ENCODE assay signal across 21 mouse cellular contexts in the genomic region with DNA sequence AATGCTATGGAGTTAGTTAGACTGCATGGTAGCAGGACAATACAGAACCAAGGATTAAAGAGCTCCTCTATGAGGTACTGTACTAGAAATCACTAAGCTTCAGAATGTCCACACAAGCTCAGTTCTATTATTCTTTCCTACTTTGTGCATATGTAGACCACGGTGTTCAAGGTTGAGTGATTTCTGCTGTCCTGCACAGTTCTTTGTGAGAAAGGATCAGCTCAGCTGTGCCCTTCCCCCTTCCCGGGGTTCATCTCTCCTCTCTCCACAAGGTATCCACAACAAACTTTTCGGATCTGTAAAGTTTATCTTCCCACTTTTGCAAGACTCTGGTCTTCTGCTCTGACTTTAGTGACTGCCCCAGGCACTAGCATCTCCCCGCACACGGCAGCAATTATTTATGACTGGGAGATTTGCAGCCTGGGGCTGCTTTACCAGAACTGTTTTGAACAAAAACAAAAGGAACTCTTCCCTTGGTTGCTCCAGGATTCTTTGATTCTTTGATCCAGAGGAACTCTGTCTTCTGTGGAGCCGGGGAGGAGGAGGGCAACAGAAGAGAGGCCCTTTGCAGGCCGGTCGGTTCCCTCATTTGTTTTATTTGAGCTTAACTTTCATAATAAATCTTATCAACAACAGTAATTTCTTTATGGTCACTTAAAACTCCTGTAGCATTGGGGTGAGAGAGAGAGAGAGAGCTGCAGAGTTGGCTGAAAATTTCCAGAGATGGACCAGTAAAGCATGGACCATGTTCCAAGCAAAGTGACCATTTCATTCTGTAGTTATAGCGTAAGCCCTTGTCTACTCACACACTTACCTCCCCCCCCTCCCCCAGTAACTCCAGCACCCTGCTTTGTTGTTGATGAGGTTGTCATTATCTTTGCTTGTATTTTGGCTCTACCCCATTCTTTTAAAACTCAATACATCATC.
DNase-seq lines count a peak whose midpoint lies in the region; ATAC-seq and TF ChIP-seq lines count a peak whose summit lies in the region.
"Had no signal": no experiment of that assay in that cellular context is flagged by ENCODE, and none has a peak within 500 bp of the region (broad histone marks: within the 10 kb centered on the region; RNA-seq: fewer than 3 reads in every experiment).

No protein-coding gene starts in this region.

- H3K27me3 ChIP-seq in forebrain, embryonic 12.5 days = no peaks in the 10 kb centered on the region
- no peaks in the 10 kb centered on the region for H3K27me3 ChIP-seq in forebrain, embryonic 13.5 days
- no peaks in the 10 kb centered on the region for H3K27me3 ChIP-seq in kidney, embryonic 16.5 days (ENCODE audit: insufficient read depth, low read length)
- no peaks in the 10 kb centered on the region for H3K27me3 ChIP-seq in stomach, embryonic 16.5 days (ENCODE audit: control insufficient read depth, insufficient read depth, low read length)
- no peaks in the 10 kb centered on the region for H3K27me3 ChIP-seq in stomach, postnatal 0 days (ENCODE audit: control insufficient read depth, insufficient read depth, low read length)
- H3K27me3 ChIP-seq: heart, embryonic 15.5 days had no signal

- DNase-seq in kidney, postnatal 25 days = no peak
- DNase-seq in stomach, postnatal 0 days (ENCODE audit: low spot score) = no peak
- DNase-seq: adrenal gland, postnatal 36 days; cerebellum, adult 18-20 months; cerebellum, postnatal 25 days; gastrocnemius, postnatal 36 days; heart, postnatal 4 days; kidney, adult 8-10 months; layer of hippocampus, adult 9-11 months; liver, postnatal 0 days; lung, postnatal 10 days; right cerebral cortex, postnatal 25 days; thymus, adult 2 months had no signal

- no peak; the same call in 1 of the 2 replicates for ATAC-seq in forebrain, embryonic 12.5 days (ENCODE audit: low FRiP score)
- ATAC-seq in forebrain, embryonic 13.5 days = no peak
- peak; percentile 81 for ATAC-seq in kidney, embryonic 16.5 days (ENCODE audit: low FRiP score, low TSS enrichment)
- ATAC-seq in stomach, embryonic 16.5 days (ENCODE audit: insufficient read depth, low FRiP score) = no peak
- no peak for ATAC-seq in stomach, postnatal 0 days (ENCODE audit: low FRiP score, low TSS enrichment)
- no peak for ATAC-seq in CD4-positive, CD25-positive, alpha-beta regulatory T cell, adult 4 months
- ATAC-seq: forebrain, embryonic 16.5 days; liver, postnatal 0 days had no signal

- TF ChIP-seq EP300 in stomach, postnatal 0 days (optimal IDR thresholded peaks at IDR 0.05) = no peak

- no peaks in the 10 kb centered on the region for H3K36me3 ChIP-seq in forebrain, embryonic 12.5 days (replicated peaks)
- no peaks in the 10 kb centered on the region for H3K36me3 ChIP-seq in forebrain, embryonic 13.5 days (ENCODE audit: poor library complexity, severe bottlenecking)
- no peaks in the 10 kb centered on the region for H3K36me3 ChIP-seq in kidney, embryonic 16.5 days (ENCODE audit: insufficient read depth, low read length)
- no peaks in the 10 kb centered on the region for H3K36me3 ChIP-seq in stomach, embryonic 16.5 days (ENCODE audit: control insufficient read depth, insufficient read depth, low read length)
- no peaks in the 10 kb centered on the region for H3K36me3 ChIP-seq in stomach, postnatal 0 days (ENCODE audit: control insufficient read depth, insufficient read depth, low read length)
- H3K36me3 ChIP-seq: heart, embryonic 15.5 days; limb, embryonic 10.5 days had no signal

- H3K4me3 ChIP-seq in forebrain, embryonic 12.5 days (replicated peaks) = no peak overlapping the region
- H3K4me3 ChIP-seq in forebrain, embryonic 13.5 days = no peak overlapping the region
- H3K4me3 ChIP-seq in kidney, embryonic 16.5 days (ENCODE audit: low read length) = no peak overlapping the region
- H3K4me3 ChIP-seq in stomach, embryonic 16.5 days (replicated peaks; ENCODE audit: low read length) = no peak overlapping the region
- no peak overlapping the region for H3K4me3 ChIP-seq in stomach, postnatal 0 days (ENCODE audit: low read depth, low read length)
- H3K4me3 ChIP-seq: heart, embryonic 15.5 days; limb, embryonic 10.5 days had no signal

- H3K9ac ChIP-seq in forebrain, embryonic 12.5 days = no peak overlapping the region
- no peak overlapping the region for H3K9ac ChIP-seq in forebrain, embryonic 13.5 days
- H3K9ac ChIP-seq in kidney, embryonic 16.5 days (replicated peaks; ENCODE audit: low read length) = no peak overlapping the region
- no peak overlapping the region; the same call in 1 of the 2 replicates for H3K9ac ChIP-seq in stomach, embryonic 16.5 days (ENCODE audit: low read length)
- no peak overlapping the region for H3K9ac ChIP-seq in stomach, postnatal 0 days (ENCODE audit: low read length)
- H3K9ac ChIP-seq: heart, embryonic 15.5 days; liver, postnatal 0 days had no signal

- H3K27ac ChIP-seq in forebrain, embryonic 12.5 days = peak overlapping the region; percentile 36; the same call in 1 of the 2 replicates
- no peak overlapping the region for H3K27ac ChIP-seq in forebrain, embryonic 13.5 days
- H3K27ac ChIP-seq in kidney, embryonic 16.5 days (ENCODE audit: low read length) = 0 out of 2 replicates have a peak overlapping the region, but pooled peaks have one; percentile 1
- H3K27ac ChIP-seq in stomach, embryonic 16.5 days (ENCODE audit: low read length) = peak overlapping the region; percentile 41; the same call in 1 of the 2 replicates
- H3K27ac ChIP-seq in stomach, postnatal 0 days (replicated peaks) = no peak overlapping the region
- H3K27ac ChIP-seq: heart, embryonic 15.5 days; limb, embryonic 10.5 days had no signal

- H3K9me3 ChIP-seq in forebrain, embryonic 12.5 days = no peaks in the 10 kb centered on the region
- H3K9me3 ChIP-seq in forebrain, embryonic 13.5 days (replicated peaks) = no peaks in the 10 kb centered on the region
- no peaks in the 10 kb centered on the region for H3K9me3 ChIP-seq in kidney, embryonic 16.5 days (ENCODE audit: low read length)
- H3K9me3 ChIP-seq in stomach, embryonic 16.5 days (replicated peaks; ENCODE audit: control insufficient read depth, low read length) = no peaks in the 10 kb centered on the region
- no peaks in the 10 kb centered on the region for H3K9me3 ChIP-seq in stomach, postnatal 0 days (ENCODE audit: control insufficient read depth, low read length)
- H3K9me3 ChIP-seq: heart, embryonic 15.5 days; limb, embryonic 10.5 days had no signal

- TF ChIP-seq CTCF in stomach, postnatal 0 days (IDR thresholded peaks at IDR 0.05; ENCODE audit: low read depth) = no peak

- H3K4me1 ChIP-seq in forebrain, embryonic 12.5 days = peaks cover 19% of the 10 kb centered on the region
- H3K4me1 ChIP-seq in forebrain, embryonic 13.5 days = peaks cover 21% of the 10 kb centered on the region
- H3K4me1 ChIP-seq in kidney, embryonic 16.5 days (ENCODE audit: insufficient read depth, low read length) = peaks cover 13% of the 10 kb centered on the region; the same call in 1 of the 2 replicates
- H3K4me1 ChIP-seq in stomach, embryonic 16.5 days (ENCODE audit: control insufficient read depth, insufficient read depth, low read length) = peaks cover 3% of the 10 kb centered on the region; the same call in 1 of the 2 replicates
- H3K4me1 ChIP-seq in stomach, postnatal 0 days (replicated peaks; ENCODE audit: control insufficient read depth, insufficient read depth) = no peaks in the 10 kb centered on the region
- H3K4me1 ChIP-seq: heart, embryonic 15.5 days had no signal

- H3K4me2 ChIP-seq in forebrain, embryonic 12.5 days = no peak overlapping the region
- H3K4me2 ChIP-seq in forebrain, embryonic 13.5 days = no peak overlapping the region
- H3K4me2 ChIP-seq in kidney, embryonic 16.5 days (replicated peaks; ENCODE audit: low read depth, low read length) = no peak overlapping the region
- no peak overlapping the region for H3K4me2 ChIP-seq in stomach, embryonic 16.5 days (ENCODE audit: low read depth, low read length)
- no peak overlapping the region for H3K4me2 ChIP-seq in stomach, postnatal 0 days (replicated peaks; ENCODE audit: low read depth)
- H3K4me2 ChIP-seq: heart, embryonic 15.5 days had no signal

- WGBS in forebrain, embryonic 12.5 days = 20% methylated on average over 9 of the region's 9 CpGs
- WGBS in forebrain, embryonic 13.5 days = 16% methylated on average over 9 of the region's 9 CpGs
- 13% methylated on average over 9 of the region's 9 CpGs for WGBS in kidney, embryonic 16.5 days
- 49% methylated on average over 9 of the region's 9 CpGs for WGBS in stomach, embryonic 16.5 days
- 46% methylated on average over 9 of the region's 9 CpGs for WGBS in stomach, postnatal 0 days

Comparison
In these comparisons a context has a peak if more than half of its experiments do, and no peak if none do; other contexts are left out.
1. H3K27ac ChIP-seq: peak in forebrain, embryonic 12.5 days (single experiment), kidney, embryonic 16.5 days (single experiment) and stomach, embryonic 16.5 days (single experiment); none in forebrain, embryonic 13.5 days (single experiment) and stomach, postnatal 0 days (single experiment).